Mouse (Mus musculus): ENCODE measurements around the gene Pde4d. TPM values are rescaled to one million over a fixed set of nuclear protein-coding genes. Genes with fewer than 3 reads are reported as not detected.

The Pde4d gene
- polyA plus RNA-seq, 1 experiment from 2014 or later, result 3.4 TPM

- peaks cover 3% of the 10 kb centered on the region for H3K27me3 ChIP-seq
- ChIA-PET CTCF (interaction anchor here (0.9 to 1.6 kb wide), 6 partner anchors 9 to 279 kb away, joined by 3 to 7 read pairs (median 4); no protein-coding TSS in a partner anchor), POLR2A (interaction anchor here (0.6 kb wide), 1 partner anchor 1334 kb away, joined by 3 read pairs; no protein-coding TSS in a partner anchor)
- no peak for ATAC-seq
- DNase-seq (ENCODE audit: low read depth, low spot score), result no peak
- no peak for TF ChIP-seq CTCF (IDR thresholded peaks at IDR 0.05)
- in situ Hi-C loops (cut with MboI; ENCODE audit: low pct_unique_long_range_greater_than_20kb), result no loop called here
Measured at GRCm38 (mm10) chr13:109508472-109508871, 1058.7 kb downstream of the Pde4d start.

GRCm38 (mm10) chr13:109518194-109518593 lies 1068.4 kb downstream of the Pde4d start:
- TF ChIP-seq CTCF (IDR thresholded peaks at IDR 0.05), result no peak
- no peak for DNase-seq (ENCODE audit: low read depth, low spot score)
- in situ Hi-C loops (cut with MboI; ENCODE audit: low pct_unique_long_range_greater_than_20kb), result loop anchor here (5.0 to 10.0 kb wide), 2 partner anchors 173 to 286 kb away; no protein-coding TSS in a partner anchor
- ATAC-seq, result no peak
- H3K27me3 ChIP-seq, result peaks cover 6% of the 10 kb centered on the region
- ChIA-PET POLR2A (no interaction called here), CTCF (interaction anchor here (0.9 to 2.4 kb wide), 5 partner anchors 10 to 289 kb away, joined by 3 to 9 read pairs (median 4); no protein-coding TSS in a partner anchor)

- TF ChIP-seq CTCF (IDR thresholded peaks at IDR 0.05), result peak; percentile 54
- peaks cover 10% of the 10 kb centered on the region for H3K27me3 ChIP-seq
- no peak for ATAC-seq
- POLR2A ChIA-PET, result no interaction called here
- CTCF ChIA-PET, result interaction anchor here (0.6 to 2.4 kb wide), 14 partner anchors 9 to 305 kb away, joined by 3 to 10 read pairs (median 4); no protein-coding TSS in a partner anchor
- no peak for DNase-seq (ENCODE audit: low read depth, low spot score)
- in situ Hi-C loops (cut with MboI; ENCODE audit: low pct_unique_long_range_greater_than_20kb), result loop anchor here (5.0 to 10.0 kb wide), 2 partner anchors 175 to 287 kb away; no protein-coding TSS in a partner anchor
Measured at GRCm38 (mm10) chr13:109519485-109519884, 1069.7 kb downstream of the Pde4d start.

- peaks cover 14% of the 10 kb centered on the region for H3K27me3 ChIP-seq
- ATAC-seq (no peak), DNase-seq (ENCODE audit: low read depth, low spot score) (no peak)
- no peak for TF ChIP-seq CTCF (IDR thresholded peaks at IDR 0.05)
- in situ Hi-C loops (cut with MboI; ENCODE audit: low pct_unique_long_range_greater_than_20kb), result loop anchor here (5.0 to 10.0 kb wide), 2 partner anchors 175 to 288 kb away; no protein-coding TSS in a partner anchor
- CTCF ChIA-PET, result interaction anchor here (0.6 to 2.4 kb wide), 13 partner anchors 9 to 292 kb away, joined by 3 to 10 read pairs (median 4); no protein-coding TSS in a partner anchor
- POLR2A ChIA-PET, result no interaction called here
Measured at GRCm38 (mm10) chr13:109519966-109520646, 1070.4 kb downstream of the Pde4d start.

- POLR2A ChIA-PET, result no interaction called here
Measured at GRCm38 (mm10) chr13:109533838-109534523, 1084.2 kb downstream of the Pde4d start.

GRCm38 (mm10) chr13:109534709-109535284 lies 1085.0 kb downstream of the Pde4d start:
- in situ Hi-C loops (cut with MboI; ENCODE audit: low pct_unique_long_range_greater_than_20kb), result loop anchor here (25.0 kb wide), 1 partner anchor 1197 kb away; no protein-coding TSS in a partner anchor
- ChIA-PET POLR2A (no interaction called here), CTCF (interaction anchor here (1.6 to 2.2 kb wide), 2 partner anchors 22 to 77 kb away, joined by 4 to 6 read pairs; no protein-coding TSS in a partner anchor)
- ATAC-seq, result no peak
- no peak for DNase-seq (ENCODE audit: low read depth, low spot score)
- peaks cover 2% of the 10 kb centered on the region for H3K27me3 ChIP-seq
- no peak for TF ChIP-seq CTCF (IDR thresholded peaks at IDR 0.05)

More at GRCm38 (mm10) chr13:109533838-109534523, 1084.2 kb downstream of the Pde4d start:
- in situ Hi-C loops (cut with MboI; ENCODE audit: low pct_unique_long_range_greater_than_20kb), result loop anchor here (25.0 kb wide), 1 partner anchor 1197 kb away; no protein-coding TSS in a partner anchor
- TF ChIP-seq CTCF (IDR thresholded peaks at IDR 0.05), result no peak
- no peaks in the 10 kb centered on the region for H3K27me3 ChIP-seq
- ATAC-seq (no peak), DNase-seq (ENCODE audit: low read depth, low spot score) (no peak)
- CTCF ChIA-PET, result interaction anchor here (2.2 kb wide), 1 partner anchor 23 kb away, joined by 6 read pairs; no protein-coding TSS in a partner anchor

- DNase-seq (ENCODE audit: low read depth, low spot score) (no peak), ATAC-seq (no peak)
- in situ Hi-C loops (cut with MboI; ENCODE audit: low pct_unique_long_range_greater_than_20kb), result loop anchor here (25.0 kb wide), 1 partner anchor 1199 kb away; no protein-coding TSS in a partner anchor
- ChIA-PET POLR2A (interaction anchor here (0.6 kb wide), 1 partner anchor 83 kb away, joined by 3 read pairs; no protein-coding TSS in a partner anchor), CTCF (interaction anchor here (0.9 to 2.2 kb wide), 4 partner anchors 13 to 193 kb away, joined by 3 to 6 read pairs (median 4); no protein-coding TSS in a partner anchor)
- no peak for TF ChIP-seq CTCF (IDR thresholded peaks at IDR 0.05)
- peaks cover 11% of the 10 kb centered on the region for H3K27me3 ChIP-seq
Measured at GRCm38 (mm10) chr13:109536636-109537035, 1086.9 kb downstream of the Pde4d start.

GRCm38 (mm10) chr13:109539371-109539770 lies 1089.6 kb downstream of the Pde4d start:
- no peak for TF ChIP-seq CTCF (IDR thresholded peaks at IDR 0.05)
- DNase-seq (ENCODE audit: low read depth, low spot score) (no peak), ATAC-seq (no peak)
- POLR2A ChIA-PET, result no interaction called here
- in situ Hi-C loops (cut with MboI; ENCODE audit: low pct_unique_long_range_greater_than_20kb), result loop anchor here (25.0 kb wide), 1 partner anchor 1202 kb away; no protein-coding TSS in a partner anchor
- CTCF ChIA-PET, result no interaction called here
- H3K27me3 ChIP-seq, result peaks cover 11% of the 10 kb centered on the region

- ChIA-PET CTCF (no interaction called here), POLR2A (no interaction called here)
- in situ Hi-C loops (cut with MboI; ENCODE audit: low pct_unique_long_range_greater_than_20kb), result loop anchor here (10.0 to 25.0 kb wide), 2 partner anchors 310 to 1207 kb away; no protein-coding TSS in a partner anchor
- DNase-seq (ENCODE audit: low read depth, low spot score) (no peak), ATAC-seq (no peak)
- no peak for TF ChIP-seq CTCF (IDR thresholded peaks at IDR 0.05)
- peaks cover 8% of the 10 kb centered on the region for H3K27me3 ChIP-seq
Measured at GRCm38 (mm10) chr13:109544646-109545045, 1094.9 kb downstream of the Pde4d start.

- ATAC-seq, result no peak
- in situ Hi-C loops (cut with MboI; ENCODE audit: low pct_unique_long_range_greater_than_20kb), result loop anchor here (10.0 to 25.0 kb wide), 2 partner anchors 312 to 1209 kb away; no protein-coding TSS in a partner anchor
- CTCF ChIA-PET, result interaction anchor here (1.7 kb wide), 1 partner anchor 317 kb away, joined by 4 read pairs; no protein-coding TSS in a partner anchor
Measured at GRCm38 (mm10) chr13:109546337-109546736, 1096.6 kb downstream of the Pde4d start.

More at GRCm38 (mm10) chr13:109546337-109546736, 1096.6 kb downstream of the Pde4d start:
- no peak for DNase-seq (ENCODE audit: low read depth, low spot score)
- no peak for TF ChIP-seq CTCF (IDR thresholded peaks at IDR 0.05)
- H3K27me3 ChIP-seq, result no peaks in the 10 kb centered on the region
- POLR2A ChIA-PET, result no interaction called here

Measured in Patski (cell line).